Mouse (Mus musculus) lung, postnatal 14 days (tissue): ENCODE results near the gene Eva1b.
"Not testable (repeated sequence)": the region's sequence is repeated elsewhere in the genome, so short reads cannot be mapped to it uniquely, and the experiment has no call there.

Experiments
- DNase-seq: peaks from one replicate; pipeline ENCODE4 v3.0.0; 2021

Gene Eva1b

DNA sequence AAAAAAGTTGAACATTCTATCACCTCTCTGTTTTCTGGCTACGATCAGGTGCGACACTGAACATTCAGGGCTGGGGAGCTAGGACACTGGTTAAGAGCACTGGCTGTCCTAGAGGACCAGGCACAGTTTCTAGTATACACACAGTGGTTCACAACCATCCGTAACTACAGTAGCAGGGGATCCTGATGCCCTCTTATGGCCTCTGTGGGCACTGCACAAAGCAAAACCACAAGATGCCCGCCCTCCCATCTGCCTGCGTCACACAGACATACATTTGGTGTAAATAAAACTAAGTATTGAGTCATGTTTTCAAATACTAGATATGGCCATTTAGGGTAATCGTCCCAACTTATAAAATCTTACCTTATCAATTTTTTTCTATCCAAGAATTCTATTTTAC is 10.0 kb downstream of the Eva1b start:
- no peak for DNase-seq

DNA sequence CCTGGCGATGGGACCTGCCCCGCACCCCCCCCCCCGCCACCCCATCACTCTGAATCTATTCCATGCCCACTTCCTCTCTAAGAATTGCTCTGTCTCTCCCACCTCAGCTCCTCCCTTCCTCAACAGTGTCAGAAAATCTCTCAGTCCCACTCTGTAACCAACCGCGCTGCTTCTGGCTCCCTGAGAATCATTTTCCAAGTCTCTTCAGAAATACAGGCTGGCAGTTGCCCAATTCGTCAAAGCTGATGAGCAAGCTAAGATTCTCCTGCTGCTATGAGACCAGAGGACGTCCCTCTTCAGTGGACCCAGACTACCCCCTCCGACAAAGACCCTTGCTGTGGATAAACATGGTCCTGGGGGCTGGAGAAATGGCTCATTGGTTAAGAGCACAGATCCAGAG is 11.9 kb downstream of the Eva1b start:
- DNase-seq: no peak

DNA sequence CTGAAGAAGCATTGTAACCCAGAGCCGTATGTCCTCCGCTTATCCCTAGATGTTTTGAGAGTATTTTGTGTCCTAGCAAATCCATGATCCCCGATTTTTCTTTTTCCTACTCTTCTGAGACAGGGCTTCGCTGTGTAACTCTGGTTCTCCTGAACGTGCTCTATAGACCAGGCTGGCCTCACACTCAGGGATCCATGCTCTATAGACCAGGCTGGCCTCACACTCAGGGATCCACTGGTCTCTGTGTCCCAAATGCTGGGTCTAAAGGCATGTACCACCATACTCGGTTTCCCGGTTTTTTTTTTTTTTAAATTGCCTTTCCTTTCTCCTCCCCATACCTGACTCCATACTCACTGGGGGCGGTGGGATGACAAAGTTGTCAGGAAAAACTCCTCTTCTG is 13.4 kb downstream of the Eva1b start:
- DNase-seq: no peak

DNA sequence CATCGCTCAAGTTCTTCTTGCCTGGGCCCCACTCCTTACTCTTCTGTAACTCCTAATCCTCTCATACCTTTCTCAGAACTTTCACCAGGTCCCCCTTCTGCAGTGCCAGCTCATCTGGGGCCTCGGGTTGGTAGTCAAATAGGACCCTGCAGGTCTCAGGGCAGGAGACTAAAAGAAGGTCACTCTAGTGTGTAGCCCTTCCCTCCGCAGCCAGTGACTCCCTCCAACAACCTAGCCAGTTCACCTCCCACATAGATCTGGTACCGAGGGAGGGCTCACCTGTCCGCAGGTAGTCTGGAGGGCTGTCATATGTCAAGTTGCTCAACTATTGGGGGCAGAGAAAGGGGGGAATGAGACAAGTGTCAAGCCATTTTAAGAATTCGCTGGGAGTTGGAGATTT is 13.9 kb downstream of the Eva1b start:
- DNase-seq: no peak

DNA sequence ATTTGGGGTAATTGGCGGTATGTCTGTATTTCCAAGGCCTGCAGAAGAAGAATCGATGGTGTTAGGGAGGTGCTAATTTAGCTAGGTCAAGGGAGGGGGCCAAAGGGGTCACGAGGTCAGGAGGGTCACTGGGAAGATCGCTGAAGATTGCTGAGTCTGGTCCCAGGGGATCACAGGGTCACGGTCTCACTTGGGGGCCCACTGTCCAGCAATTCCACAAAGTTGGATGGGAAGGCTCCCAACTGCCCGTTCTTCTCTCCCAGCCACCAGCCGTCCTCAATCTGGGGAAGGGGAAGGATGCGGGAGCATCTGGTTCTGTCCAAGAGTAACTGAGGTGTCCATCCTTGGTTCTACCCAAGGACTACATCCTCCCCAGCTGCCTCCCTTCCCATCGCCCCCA is 14.4 kb downstream of the Eva1b start:
- no peak for DNase-seq

DNA sequence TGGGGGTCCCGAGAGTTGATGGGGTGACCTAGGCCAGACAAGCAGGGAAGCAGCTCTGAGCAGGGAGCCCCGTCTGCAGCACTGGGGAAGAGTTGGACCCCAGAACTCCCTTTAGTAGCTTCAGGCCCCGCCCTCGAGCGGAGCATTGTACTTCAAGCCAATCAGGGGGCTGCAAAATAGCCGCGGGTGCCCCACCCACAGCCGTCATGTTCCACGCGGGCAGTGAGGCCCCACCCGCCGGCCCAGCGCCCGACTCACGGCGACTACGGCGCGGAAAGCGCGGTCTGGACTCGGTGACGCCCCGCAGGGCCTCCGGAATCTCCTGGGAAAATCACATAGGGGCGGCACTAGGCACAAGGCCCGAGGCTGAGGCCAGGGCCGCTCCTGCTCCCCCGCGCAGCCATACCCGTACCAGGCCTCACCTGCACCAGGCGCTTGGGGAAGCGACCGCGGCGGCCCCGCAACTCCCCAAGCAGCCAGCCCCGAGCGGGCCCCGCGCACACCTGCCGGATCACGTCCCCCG is 15.1 kb downstream of the Eva1b start:
- DNase-seq: peak; percentile 93

DNA sequence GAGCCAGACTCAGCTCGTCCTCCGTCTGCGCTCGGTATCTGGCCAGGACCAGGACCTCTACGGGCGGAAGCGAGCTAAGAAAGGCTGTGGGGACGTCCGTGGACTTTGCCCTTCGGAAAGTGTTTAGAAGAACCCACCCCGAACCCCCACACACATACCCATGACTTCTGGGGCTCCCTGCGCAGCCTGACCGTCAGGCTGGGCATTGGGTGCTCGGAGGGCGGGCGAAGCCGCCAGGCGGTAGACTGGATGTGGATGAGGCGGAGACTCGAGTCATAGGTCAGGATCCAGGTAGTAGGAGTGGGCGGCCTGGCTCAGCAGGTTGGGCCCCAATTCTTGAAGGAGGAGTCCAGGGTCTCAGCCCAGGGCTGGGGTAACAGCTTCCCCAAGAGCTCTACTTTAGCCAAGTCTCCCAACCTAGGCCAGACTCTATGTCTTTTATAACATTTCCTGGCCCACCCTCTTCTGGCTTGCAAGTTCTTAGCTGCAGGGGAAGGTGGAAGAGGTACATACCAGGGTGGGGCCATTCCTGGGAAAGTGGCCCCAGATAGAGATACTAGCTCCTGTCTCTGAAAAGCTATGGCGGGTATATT is 15.6 kb downstream of the Eva1b start, which contains the start of gene Sh3d21:
TSS of gene Sh3d21 (minus strand) at position 425 of the 593 bp plus-strand sequence.
- DNase-seq: no peak

DNA sequence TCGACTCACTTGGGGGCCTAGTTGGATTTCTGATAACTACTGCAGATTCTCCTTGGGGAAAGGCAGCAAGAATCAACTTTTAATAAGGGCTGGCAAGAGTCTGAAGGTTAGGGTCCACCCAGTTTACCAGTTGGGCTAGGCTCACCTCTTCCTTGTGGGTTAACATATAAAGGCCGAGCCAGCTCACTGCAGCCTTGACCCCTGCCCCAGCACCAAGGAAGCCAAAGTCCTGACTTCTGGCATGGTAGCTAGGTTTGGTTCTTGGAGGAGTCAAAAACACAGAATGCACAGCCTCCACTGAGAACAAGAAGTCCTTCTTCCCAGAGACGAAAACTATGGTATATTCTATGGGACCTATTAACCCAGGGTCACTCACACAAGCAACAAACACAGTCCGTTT is 16.1 kb downstream of the Eva1b start:
- DNase-seq: no peak

DNA sequence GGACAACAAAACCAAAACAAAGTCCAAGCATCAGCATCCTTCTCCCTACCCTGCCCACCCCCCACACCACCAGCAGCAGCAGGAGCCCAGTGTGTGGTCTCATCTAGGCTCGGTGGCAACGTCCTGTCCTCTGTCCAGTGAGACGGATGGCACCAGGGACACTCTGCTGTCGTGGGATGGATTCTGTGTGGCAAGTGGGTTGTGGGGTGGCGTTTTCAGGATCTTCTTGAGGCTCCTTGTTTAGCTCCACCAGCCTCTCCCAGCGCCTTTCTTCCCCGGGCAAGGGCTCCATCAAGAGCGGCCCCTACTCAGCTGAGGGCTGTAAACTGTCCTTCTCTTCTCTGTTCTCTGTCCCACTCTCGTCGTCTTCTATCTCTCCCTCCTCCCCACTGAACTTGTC is 17.5 kb downstream of the Eva1b start:
- not testable (repeated sequence) for DNase-seq

DNA sequence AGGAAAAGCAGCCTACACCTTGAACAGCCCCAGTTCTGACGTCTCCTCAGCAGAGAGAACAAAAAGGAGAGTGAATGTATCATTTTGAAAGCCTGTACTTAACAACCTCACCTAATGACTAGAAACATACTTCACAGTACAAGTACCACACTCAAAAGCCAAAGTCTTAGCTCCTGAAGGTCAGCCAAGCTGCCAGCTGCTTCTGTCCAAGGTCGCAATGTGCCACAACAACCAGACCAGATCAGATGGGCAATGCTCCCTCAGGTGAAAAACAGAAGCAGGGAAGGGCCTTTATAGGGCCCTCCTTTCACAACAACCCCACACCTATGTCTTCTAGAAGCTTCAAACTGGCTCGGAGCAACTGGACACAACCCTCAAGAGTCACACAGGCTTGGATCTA is 18.5 kb downstream of the Eva1b start:
- DNase-seq: no peak

DNA sequence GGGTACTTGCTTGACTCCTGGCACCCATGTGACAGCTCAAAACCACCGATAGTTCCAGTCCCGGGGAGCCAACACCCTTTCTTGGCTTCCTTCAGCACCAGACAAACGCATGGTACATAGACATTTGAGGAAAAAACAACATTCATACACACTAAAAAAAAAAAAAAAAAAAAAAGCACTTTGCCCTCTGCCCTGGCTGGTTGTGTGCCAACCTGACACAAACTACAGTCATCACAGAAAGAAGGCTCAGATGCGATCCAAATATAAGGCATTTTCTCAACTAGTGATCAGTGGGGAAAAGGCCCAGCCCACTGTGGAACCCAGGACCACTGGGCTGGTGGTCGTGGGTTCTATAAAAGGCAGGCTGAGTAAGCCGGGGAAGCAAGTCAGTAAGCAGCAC is 21.3 kb downstream of the Eva1b start:
- no peak for DNase-seq

DNA sequence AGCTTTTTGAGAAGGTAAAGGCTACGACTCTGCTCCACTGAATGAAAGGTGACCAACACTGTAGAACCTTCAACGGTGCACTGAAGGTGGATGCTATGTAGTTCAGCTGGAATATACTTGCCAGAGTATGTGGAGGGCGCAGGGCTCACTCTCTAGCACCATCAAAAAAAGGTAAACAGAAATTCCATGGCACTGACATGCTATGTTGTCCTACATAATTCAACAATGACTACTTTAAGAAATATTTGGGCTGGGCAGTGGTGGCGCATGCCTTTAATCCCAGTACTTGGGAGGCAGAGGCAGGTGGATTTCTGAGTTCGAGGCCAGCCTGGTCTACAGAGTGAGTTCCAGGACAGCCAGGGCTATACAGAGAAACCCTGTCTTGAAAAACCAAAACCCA is 23.2 kb downstream of the Eva1b start:
- DNase-seq: not testable (repeated sequence)

DNA sequence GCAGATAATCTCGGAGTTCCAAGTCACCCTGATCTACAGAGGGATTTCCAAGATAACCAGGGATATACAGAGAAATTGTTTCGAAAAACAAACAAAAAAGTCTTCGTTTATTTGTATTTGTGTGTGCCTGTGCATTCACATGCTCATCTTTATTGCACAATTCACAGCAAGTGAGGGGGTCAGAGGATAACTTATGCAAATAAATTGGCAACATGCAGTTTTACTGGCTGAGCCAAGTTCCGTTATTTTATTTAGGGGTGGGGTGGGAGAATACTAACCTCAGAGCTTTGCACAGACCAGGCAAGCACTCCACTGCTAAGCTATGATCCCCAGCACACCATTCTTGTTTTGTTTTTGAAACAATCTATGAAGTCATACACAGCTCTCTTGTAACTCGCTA is 26.3 kb downstream of the Eva1b start:
- DNase-seq: no peak

DNA sequence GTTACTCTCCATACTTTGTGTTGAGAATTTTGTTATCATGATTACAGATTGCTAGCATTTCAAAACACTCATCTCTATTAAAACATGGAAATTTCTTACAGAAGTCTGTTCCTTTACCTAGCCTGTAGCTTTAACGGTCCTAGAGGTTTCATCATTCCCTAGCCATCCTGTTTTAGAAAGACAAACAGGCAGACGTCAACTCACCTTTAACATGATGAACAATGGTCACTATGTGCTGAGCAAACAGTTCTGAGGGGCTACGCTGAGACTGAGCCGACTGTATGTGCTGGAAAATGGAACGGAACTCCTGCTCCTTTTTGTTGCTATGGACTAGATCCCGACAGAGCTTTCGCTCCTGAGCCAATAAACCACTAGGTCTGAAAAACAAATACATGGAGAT is 28.4 kb downstream of the Eva1b start:
- DNase-seq: not testable (repeated sequence)

DNA sequence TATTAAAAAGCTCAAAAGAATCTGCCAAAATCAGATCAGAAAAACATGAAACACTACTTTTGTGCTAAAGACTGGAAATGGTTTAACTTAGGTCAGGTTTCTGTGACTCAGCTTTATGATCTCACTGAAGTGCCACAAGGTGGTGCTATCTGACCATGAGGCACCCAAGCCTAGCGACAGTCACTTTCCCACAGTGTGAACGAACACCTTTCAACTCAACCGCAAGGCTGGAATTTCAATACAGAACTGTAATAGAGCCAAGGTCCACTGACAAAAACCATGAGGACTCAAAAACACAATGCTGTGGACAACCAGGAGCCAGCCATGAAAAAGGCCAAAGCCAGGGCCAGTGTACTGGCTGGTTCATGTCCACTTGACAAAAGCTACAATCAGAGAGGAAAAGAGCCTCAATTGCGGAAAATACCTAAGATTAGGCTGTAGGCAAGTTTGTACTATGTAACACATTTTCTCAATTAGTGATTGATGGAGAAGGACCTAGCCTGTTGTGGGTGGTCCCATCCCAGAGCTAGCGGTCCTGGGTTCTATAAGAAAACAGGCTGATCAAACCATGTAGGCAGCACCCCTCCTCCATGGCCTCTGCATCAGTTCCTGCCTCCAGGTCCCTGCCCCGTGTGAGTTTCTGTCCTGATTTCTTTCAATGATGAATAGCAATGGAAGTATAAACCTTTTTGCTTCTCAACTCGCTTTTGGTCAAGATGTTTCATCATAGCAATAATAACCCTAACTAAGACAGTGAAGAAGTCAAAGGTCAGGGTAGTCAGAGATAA is 33.8 kb downstream of the Eva1b start:
- peak; percentile 62 for DNase-seq

DNA sequence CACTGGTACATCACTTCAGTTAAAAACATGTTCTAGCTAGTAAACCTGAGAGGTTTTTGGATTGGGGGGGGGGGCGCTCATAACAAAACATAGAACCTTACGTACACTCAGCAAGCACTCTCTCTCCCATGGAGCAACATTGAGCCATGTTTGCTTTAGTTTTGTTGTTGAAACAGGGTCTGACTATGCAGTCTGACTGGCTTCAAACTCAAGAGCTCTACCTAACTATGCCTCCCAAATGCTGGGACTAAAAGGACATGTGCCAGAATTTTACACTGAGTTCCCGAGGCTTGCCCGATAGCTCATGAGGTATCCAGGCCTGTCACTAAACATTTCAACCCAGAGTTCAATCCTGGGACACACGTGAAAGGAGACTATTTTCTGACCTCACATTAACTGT is 35.5 kb downstream of the Eva1b start:
- DNase-seq: no peak

DNA sequence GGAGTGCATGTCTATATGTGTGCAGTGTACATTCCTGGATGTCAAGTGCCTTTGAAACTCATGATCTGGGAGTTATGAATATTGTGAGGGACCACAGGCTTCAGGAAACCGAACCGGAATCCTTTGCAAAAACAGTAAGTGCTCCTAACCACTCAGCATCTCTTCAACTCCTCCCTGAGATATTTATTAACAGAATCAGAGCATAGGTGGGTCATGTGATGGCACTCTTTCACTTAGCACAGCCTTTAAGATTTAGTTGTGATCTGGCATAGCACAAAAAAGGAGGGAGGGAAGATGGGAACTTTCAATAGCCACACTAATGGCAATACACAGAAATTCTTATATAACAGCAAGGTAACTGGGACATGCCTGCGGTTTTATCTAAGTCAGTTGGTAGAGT is 39.6 kb downstream of the Eva1b start:
- no peak for DNase-seq

DNA sequence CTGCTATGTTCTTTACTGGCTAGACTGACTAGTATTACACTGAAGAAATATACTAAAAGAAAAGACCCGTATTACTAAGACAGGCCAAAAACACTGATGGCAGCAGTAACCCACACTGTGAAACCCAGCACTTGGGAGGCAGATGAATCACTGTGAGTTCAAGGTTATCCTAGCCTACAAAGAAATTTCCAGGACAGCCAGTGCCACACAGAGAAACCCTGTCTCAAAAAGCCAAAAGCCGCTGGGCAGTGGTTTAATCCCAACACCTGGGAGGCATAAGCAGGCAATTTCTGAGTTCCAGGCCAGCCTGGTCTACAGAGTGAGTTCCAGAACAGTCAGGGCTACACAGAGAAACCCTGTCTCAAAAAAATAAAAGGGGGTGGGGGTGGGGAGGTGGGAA is 43.1 kb downstream of the Eva1b start:
- no peak for DNase-seq

DNA sequence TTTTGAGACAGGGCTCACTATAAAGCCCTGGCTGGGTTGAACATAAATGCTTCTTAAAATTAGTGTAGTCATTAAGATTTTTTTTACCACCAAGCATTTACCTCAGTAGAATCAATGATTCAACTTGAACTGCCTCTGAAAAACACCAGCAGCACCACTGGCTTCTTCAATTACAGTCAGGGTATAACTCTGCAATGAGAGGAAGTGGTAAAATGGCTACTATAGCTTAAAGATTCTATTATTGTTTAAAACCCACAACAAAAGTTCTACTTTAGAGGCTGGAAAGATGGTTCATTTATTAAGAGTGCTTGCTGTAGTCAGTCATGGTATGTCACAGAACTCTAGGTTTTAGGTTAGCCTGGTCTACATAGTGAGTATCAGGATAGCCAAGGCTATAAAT is 46.7 kb downstream of the Eva1b start:
- DNase-seq: no peak

DNA sequence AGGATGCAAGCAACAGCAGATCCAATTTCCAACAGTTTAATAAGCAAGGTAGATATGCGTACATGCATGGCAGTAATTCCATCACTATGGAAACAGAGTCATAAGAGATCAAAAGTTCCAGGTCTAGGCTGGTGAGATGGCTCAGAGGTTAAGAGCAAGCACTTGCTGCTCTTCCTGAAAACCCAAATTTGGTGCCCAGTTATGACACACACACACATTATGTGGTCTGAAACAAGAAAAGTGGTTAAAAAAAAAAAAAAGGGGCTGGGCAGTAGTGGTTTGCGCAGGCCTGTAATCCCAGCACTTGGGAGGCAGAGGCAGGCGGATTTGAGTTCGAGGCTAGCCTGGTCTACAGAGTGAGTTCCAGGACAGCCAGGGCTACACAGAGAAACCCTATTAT is 47.4 kb downstream of the Eva1b start:
- no peak for DNase-seq

DNA sequence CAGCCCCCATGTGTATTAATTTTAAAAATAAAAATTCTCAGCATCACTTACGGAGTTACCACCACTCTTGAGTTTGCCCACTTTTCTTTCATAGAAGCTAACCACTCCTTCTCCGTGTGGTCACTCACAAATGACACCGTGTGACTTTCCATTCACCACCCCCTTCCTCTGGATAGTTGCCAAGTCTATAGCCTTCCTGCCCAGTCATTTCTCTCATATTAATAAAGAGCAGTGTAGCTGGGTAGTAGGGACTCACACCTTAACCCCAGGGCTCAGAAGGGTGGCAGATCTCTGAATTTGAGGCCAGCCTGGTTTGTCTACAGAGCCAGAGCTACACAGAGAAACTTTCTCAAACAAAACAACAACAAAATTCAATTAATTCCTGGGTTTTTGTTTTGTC is 49.9 kb downstream of the Eva1b start:
- peak; percentile 29 for DNase-seq
